Mouse (Mus musculus) T-helper 17 cell (primary cell): Measurements from ENCODE around the gene Slc15a1.

ENCODE experiments used
- in situ Hi-C, 2 experiments: fragments of 300-600 bp; cut with MboI, MseI; formaldehyde crosslinking; loops; 1 replicate in 1 of 2; 2 replicates in 1 of 2; pipeline ENCODE4 v1.15.1; 2025; ENCODE audit warnings: high pct_unique_total_duplicates in 2 of 2

Gene Slc15a1

GRCm38 (mm10) chr14:121452227-121452626, 52.8 kb downstream of the Slc15a1 start:
- in situ Hi-C loops = loop anchor here (5.0 to 10.0 kb wide), 3 partner anchors 125 to 177 kb away; no protein-coding TSS in a partner anchor

- in situ Hi-C loops = loop anchor here (5.0 to 10.0 kb wide), 3 partner anchors 126 to 177 kb away; no protein-coding TSS in a partner anchor
Measured at GRCm38 (mm10) chr14:121451424-121452029, 53.5 kb downstream of the Slc15a1 start.

GRCm38 (mm10) chr14:121450504-121451423, 54.3 kb downstream of the Slc15a1 start:
- in situ Hi-C loops = loop anchor here (5.0 to 10.0 kb wide), 3 partner anchors 127 to 176 kb away; no protein-coding TSS in a partner anchor

GRCm38 (mm10) chr14:121446951-121447350, 58.1 kb downstream of the Slc15a1 start:
- in situ Hi-C loops = no loop called here

GRCm38 (mm10) chr14:121445194-121445593, 59.9 kb downstream of the Slc15a1 start:
- in situ Hi-C loops = no loop called here

GRCm38 (mm10) chr14:121440807-121441206, 64.2 kb downstream of the Slc15a1 start:
- in situ Hi-C loops = no loop called here

- in situ Hi-C loops = loop anchor here in 1 of 2 experiments (10.0 kb wide), 1 partner anchor 392 kb away; no protein-coding TSS in a partner anchor
Measured at GRCm38 (mm10) chr14:121437026-121437425, 68.0 kb downstream of the Slc15a1 start.

GRCm38 (mm10) chr14:121436455-121436854, 68.6 kb downstream of the Slc15a1 start:
- in situ Hi-C loops = loop anchor here in 1 of 2 experiments (10.0 kb wide), 1 partner anchor 392 kb away; no protein-coding TSS in a partner anchor

- in situ Hi-C loops = loop anchor here in 1 of 2 experiments (10.0 kb wide), 1 partner anchor 391 kb away; no protein-coding TSS in a partner anchor
Measured at GRCm38 (mm10) chr14:121435794-121436193, 69.3 kb downstream of the Slc15a1 start.

- in situ Hi-C loops = loop anchor here (5.0 to 10.0 kb wide), 3 partner anchors 49 to 386 kb away; partner anchors contain the start of gene Stk24 (in 1 of the 2)
Measured at GRCm38 (mm10) chr14:121431261-121431660, 73.8 kb downstream of the Slc15a1 start.

GRCm38 (mm10) chr14:121429854-121430535, 75.1 kb downstream of the Slc15a1 start:
- in situ Hi-C loops = loop anchor here (5.0 to 10.0 kb wide), 3 partner anchors 48 to 385 kb away; partner anchors contain the start of gene Stk24 (in 1 of the 2)

GRCm38 (mm10) chr14:121428148-121428547, 76.9 kb downstream of the Slc15a1 start:
- in situ Hi-C loops = no loop called here

GRCm38 (mm10) chr14:121426743-121427142, 78.3 kb downstream of the Slc15a1 start:
- in situ Hi-C loops = no loop called here

- in situ Hi-C loops = no loop called here
Measured at GRCm38 (mm10) chr14:121425004-121425793, 79.9 kb downstream of the Slc15a1 start.

GRCm38 (mm10) chr14:121423341-121423751, 81.7 kb downstream of the Slc15a1 start:
- in situ Hi-C loops = no loop called here

GRCm38 (mm10) chr14:121422664-121423340, 82.2 kb downstream of the Slc15a1 start:
- in situ Hi-C loops = no loop called here

- in situ Hi-C loops = no loop called here
Measured at GRCm38 (mm10) chr14:121422000-121422399, 83.1 kb downstream of the Slc15a1 start.

- in situ Hi-C loops = no loop called here
Measured at GRCm38 (mm10) chr14:121417594-121417993, 87.5 kb downstream of the Slc15a1 start.

GRCm38 (mm10) chr14:121416626-121417319, 88.3 kb downstream of the Slc15a1 start:
- in situ Hi-C loops = no loop called here
